Mouse (Mus musculus) heart, embryonic 12.5 days (tissue): Measurements from ENCODE around the gene Mut. TPM values are rescaled to one million over a fixed set of nuclear protein-coding genes. Genes with fewer than 3 reads are reported as not detected.

Experiments used
- ATAC-seq: fragments of 200-750 bp; cut with Nextera tagmentation; 2 replicates; pipeline ENCODE4 v1.8.0; 2017; ENCODE audit warnings: moderate TSS enrichment, moderate library complexity; ENCODE audit not compliant: insufficient number of reproducible peaks, low FRiP score
- H3K27ac ChIP-seq: fragments of 300-500 bp; sonication (generic); 2 replicates; pipeline ENCODE4 v1.5.1; 2016; ENCODE audit warnings: mild to moderate bottlenecking, moderate library complexity; ENCODE audit not compliant: poor library complexity, severe bottlenecking
- H3K27me3 ChIP-seq: fragments of 300-500 bp; sonication (generic); replicated peaks from 2 replicates; pipeline ENCODE4 v1.6.1; 2016; ENCODE audit warnings: mild to moderate bottlenecking, moderate library complexity
- H3K36me3 ChIP-seq: fragments of 300-500 bp; sonication (generic); 2 replicates; pipeline ENCODE4 v1.6.1; 2016; ENCODE audit warnings: mild to moderate bottlenecking, moderate library complexity
- H3K4me1 ChIP-seq: fragments of 300-500 bp; sonication (generic); replicated peaks from 2 replicates; pipeline ENCODE4 v1.6.1; 2016; ENCODE audit warnings: mild to moderate bottlenecking
- H3K4me2 ChIP-seq: fragments of 300-500 bp; sonication (generic); 2 replicates; pipeline ENCODE4 v1.6.1; 2016; ENCODE audit warnings: mild to moderate bottlenecking, moderate library complexity
- H3K4me3 ChIP-seq: fragments of 300-500 bp; sonication (generic); 2 replicates; pipeline ENCODE4 v1.5.1; 2016; ENCODE audit warnings: mild to moderate bottlenecking
- H3K9ac ChIP-seq: fragments of 300-500 bp; sonication (generic); 2 replicates; pipeline ENCODE4 v1.6.1; 2016; ENCODE audit warnings: mild to moderate bottlenecking, moderate library complexity
- H3K9me3 ChIP-seq: fragments of 300-500 bp; sonication (generic); replicated peaks from 2 replicates; pipeline ENCODE4 v1.6.1; 2016; ENCODE audit warnings: mild to moderate bottlenecking, moderate library complexity
- WGBS: fragments of 180-500 bp; shearing (Covaris S2); methylation state at CpG from one replicate; pipeline ENCODE4 v1.1.7; 2016; 5-methylcytosine and 5-hydroxymethylcytosine counted together
- polyA plus RNA-seq: library from polyadenylated mRNA; unstranded; fragments of >200 nt; fragmentation: Nextera tagmentation; extraction: Ambion mirVana; gene quantifications from 2 replicates; pipeline ENCODE4 v1.2.1, GENCODE M21; 2016

The Mut gene
- polyA plus RNA-seq, 1 experiment from 2014 or later: 43.6 TPM

GRCm38 (mm10) chr17:40948518-40948917 is 14.0 kb downstream of the Mut start:
- ATAC-seq: no peak
- no peaks in the 10 kb centered on the region for H3K9me3 ChIP-seq
- no peaks in the 10 kb centered on the region for H3K27me3 ChIP-seq
- no peak overlapping the region for H3K4me3 ChIP-seq
- no peak overlapping the region for H3K27ac ChIP-seq
- 73% methylated on average over 3 of the region's 3 CpGs for WGBS
- H3K9ac ChIP-seq: no peak overlapping the region
- H3K4me2 ChIP-seq: no peak overlapping the region
- peaks cover 41% of the 10 kb centered on the region for H3K36me3 ChIP-seq
- no peaks in the 10 kb centered on the region for H3K4me1 ChIP-seq

DNA sequence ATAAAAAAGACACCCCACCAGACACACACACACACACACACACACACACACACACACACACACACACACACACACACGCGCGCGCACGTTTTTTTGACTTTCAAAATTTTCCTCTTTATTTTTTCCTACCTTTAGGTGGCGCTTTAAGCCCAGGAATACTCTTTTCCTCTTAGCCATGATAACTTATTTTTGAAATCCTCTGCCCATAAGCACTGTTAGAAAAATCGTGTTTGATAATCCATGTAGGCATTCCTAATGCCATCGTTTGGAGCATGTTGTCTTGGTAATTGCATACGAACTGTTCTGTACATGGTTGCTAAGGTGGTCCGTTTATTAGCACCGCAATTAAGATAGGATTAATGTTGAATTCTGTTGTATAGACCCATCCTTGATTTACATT is 43.4 kb downstream of the Mut start:
- Histone ChIP-seq H3K4me2 (no peak overlapping the region), H3K9me3 (no peaks in the 10 kb centered on the region), H3K36me3 (no peaks in the 10 kb centered on the region), H3K27ac (no peak overlapping the region), H3K4me1 (no peaks in the 10 kb centered on the region), H3K27me3 (no peaks in the 10 kb centered on the region), H3K9ac (no peak overlapping the region), H3K4me3 (no peak overlapping the region)
- WGBS: 75% methylated on average over 11 of the region's 11 CpGs
- no peak for ATAC-seq

GRCm38 (mm10) chr17:40992102-40992501 is 57.6 kb downstream of the Mut start:
- no peaks in the 10 kb centered on the region for H3K9me3 ChIP-seq
- H3K4me3 ChIP-seq: no peak overlapping the region
- no peaks in the 10 kb centered on the region for H3K4me1 ChIP-seq
- 61% methylated on average over 3 of the region's 3 CpGs for WGBS
- H3K4me2 ChIP-seq: no peak overlapping the region
- no peak overlapping the region for H3K27ac ChIP-seq
- no peak for ATAC-seq
- no peaks in the 10 kb centered on the region for H3K27me3 ChIP-seq
- H3K36me3 ChIP-seq: no peaks in the 10 kb centered on the region
- no peak overlapping the region for H3K9ac ChIP-seq

Other genes with a start within 250 kb of the Mut start
- not detected in 2 replicates for gene Esp1, start 207.6 kb upstream of the Mut start, polyA plus RNA-seq
- gene Crisp2, start 127.7 kb upstream of the Mut start, polyA plus RNA-seq: not detected in 2 replicates
- gene Rhag, start 123.6 kb upstream of the Mut start, polyA plus RNA-seq: 9.7 and 14.1 TPM in 2 replicates
- gene 9130008F23Rik, start 54.1 kb upstream of the Mut start, polyA plus RNA-seq: 3.4 and 4.5 TPM in 2 replicates
- gene Glyatl3, start 20.3 kb upstream of the Mut start, polyA plus RNA-seq: not detected in 2 replicates
- 17.0 and 20.2 TPM in 2 replicates for gene Cenpq, start 362 bp downstream of the Mut start, polyA plus RNA-seq